Mouse (Mus musculus) urinary bladder, adult 2 months (tissue): Measurements from ENCODE around the gene Nceh1. TPM values are rescaled to one million over a fixed set of nuclear protein-coding genes. Genes with fewer than 3 reads are reported as not detected.

Source experiments
- DNase-seq: peaks from one replicate; pipeline ENCODE4 v3.0.0; 2022; ENCODE audit warnings: low spot score
- polyA plus RNA-seq: library from polyadenylated mRNA; depleted of rRNA; stranded (reverse); fragments of >200 nt; gene quantifications from 2 replicates; pipeline ENCODE4 v1.2.3, GENCODE M21; 2012; rRNA removed

Nceh1 gene
- polyA plus RNA-seq, result 5.8 and 7.9 TPM in 2 replicates

GRCm38 (mm10) chr3:27182733-27183600, at the start of gene Nceh1:
Nceh1 (plus strand) TSS chr3:27182965.
- DNase-seq, result peak; percentile 77

- no peak for DNase-seq
Measured at GRCm38 (mm10) chr3:27140101-27140500, 42.7 kb upstream of the Nceh1 start.

- no peak for DNase-seq
Measured at GRCm38 (mm10) chr3:27143570-27143969, 39.2 kb upstream of the Nceh1 start.

GRCm38 (mm10) chr3:27145733-27146132, 37.0 kb upstream of the Nceh1 start:
- no peak for DNase-seq

GRCm38 (mm10) chr3:27153191-27153671, 29.5 kb upstream of the Nceh1 start:
- DNase-seq, result no peak

- DNase-seq, result peak; percentile 96
Measured at GRCm38 (mm10) chr3:27153701-27154209, 29.0 kb upstream of the Nceh1 start, which contains the start of gene Ect2. Ect2 (minus strand) TSS chr3:27153878.

GRCm38 (mm10) chr3:27154280-27154679, 28.5 kb upstream of the Nceh1 start:
- DNase-seq, result no peak

- DNase-seq, result no peak
Measured at GRCm38 (mm10) chr3:27155051-27155855, 27.5 kb upstream of the Nceh1 start.

- DNase-seq, result no peak
Measured at GRCm38 (mm10) chr3:27155856-27156593, 26.7 kb upstream of the Nceh1 start.

GRCm38 (mm10) chr3:27156594-27156949, 26.2 kb upstream of the Nceh1 start:
- DNase-seq, result no peak

GRCm38 (mm10) chr3:27158910-27159309, 23.9 kb upstream of the Nceh1 start:
- DNase-seq, result no peak

GRCm38 (mm10) chr3:27161645-27162409, 20.9 kb upstream of the Nceh1 start:
- DNase-seq, result no peak

- no peak for DNase-seq
Measured at GRCm38 (mm10) chr3:27162410-27162804, 20.4 kb upstream of the Nceh1 start.

GRCm38 (mm10) chr3:27165481-27166065, 17.2 kb upstream of the Nceh1 start:
- DNase-seq, result no peak

GRCm38 (mm10) chr3:27170257-27170656, 12.5 kb upstream of the Nceh1 start:
- DNase-seq, result no peak

- DNase-seq, result no peak
Measured at GRCm38 (mm10) chr3:27179711-27180110, 3.1 kb upstream of the Nceh1 start.

- DNase-seq, result no peak
Measured at GRCm38 (mm10) chr3:27183601-27184175, 923 bp downstream of the Nceh1 start.

GRCm38 (mm10) chr3:27188386-27188785, 5.6 kb downstream of the Nceh1 start:
- DNase-seq, result no peak

- no peak for DNase-seq
Measured at GRCm38 (mm10) chr3:27189320-27190261, 6.8 kb downstream of the Nceh1 start.
